In genomic region chr6:57792821-57793220, GRCm38 (mm10) we compare ENCODE assay signal across 19 mouse cellular contexts. TPM values are rescaled to one million over a fixed set of nuclear protein-coding genes. Genes with fewer than 3 reads are reported as not detected.
"Had no signal": no experiment of that assay in that cellular context is flagged by ENCODE, and none has a peak within 500 bp of the region (broad histone marks: within the 10 kb centered on the region; RNA-seq: fewer than 3 reads in every experiment).

No protein-coding gene starts in this region.

RNA-seq across cellular contexts. Expression of gene Vmn1r21, which starts 57.3 kb away (rescaled TPM):
- polyA plus RNA-seq: cerebellum, adult 2 months; cortical plate, adult 2 months; embryonic facial prominence, embryonic 10.5 days; embryonic facial prominence, embryonic 11.5 days; embryonic facial prominence, embryonic 12.5 days; embryonic facial prominence, embryonic 13.5 days; embryonic facial prominence, embryonic 14.5 days; embryonic facial prominence, embryonic 15.5 days; erythroblast, embryonic 14.5 days; forebrain, embryonic 10.5 days; forebrain, embryonic 11.5 days; forebrain, embryonic 13.5 days; forebrain, embryonic 14.5 days; forebrain, embryonic 15.5 days; forebrain, embryonic 16.5 days; forebrain, postnatal 0 days; frontal cortex, adult 2 months; gonadal fat pad, adult 2 months; heart, adult 2 months had no signal
